Mouse (Mus musculus) heart, postnatal 4 days (tissue): Measurements from ENCODE around the gene Fndc8. TPM values are rescaled to one million over a fixed set of nuclear protein-coding genes. Genes with fewer than 3 reads are reported as not detected.
"Not testable (repeated sequence)": the region's sequence is repeated elsewhere in the genome, so short reads cannot be mapped to it uniquely, and the experiment has no call there.

ENCODE experiments used
- DNase-seq: peaks from one replicate; pipeline ENCODE4 v3.0.0; 2021
- total RNA-seq, 2 experiments: library from RNA; stranded (reverse); gene quantifications; 2 replicates each; pipeline ENCODE4 v1.2.3; 2021

Gene Fndc8
- total RNA-seq, 2 experiments from 2014 or later = 0.12 to 0.16 TPM

DNA sequence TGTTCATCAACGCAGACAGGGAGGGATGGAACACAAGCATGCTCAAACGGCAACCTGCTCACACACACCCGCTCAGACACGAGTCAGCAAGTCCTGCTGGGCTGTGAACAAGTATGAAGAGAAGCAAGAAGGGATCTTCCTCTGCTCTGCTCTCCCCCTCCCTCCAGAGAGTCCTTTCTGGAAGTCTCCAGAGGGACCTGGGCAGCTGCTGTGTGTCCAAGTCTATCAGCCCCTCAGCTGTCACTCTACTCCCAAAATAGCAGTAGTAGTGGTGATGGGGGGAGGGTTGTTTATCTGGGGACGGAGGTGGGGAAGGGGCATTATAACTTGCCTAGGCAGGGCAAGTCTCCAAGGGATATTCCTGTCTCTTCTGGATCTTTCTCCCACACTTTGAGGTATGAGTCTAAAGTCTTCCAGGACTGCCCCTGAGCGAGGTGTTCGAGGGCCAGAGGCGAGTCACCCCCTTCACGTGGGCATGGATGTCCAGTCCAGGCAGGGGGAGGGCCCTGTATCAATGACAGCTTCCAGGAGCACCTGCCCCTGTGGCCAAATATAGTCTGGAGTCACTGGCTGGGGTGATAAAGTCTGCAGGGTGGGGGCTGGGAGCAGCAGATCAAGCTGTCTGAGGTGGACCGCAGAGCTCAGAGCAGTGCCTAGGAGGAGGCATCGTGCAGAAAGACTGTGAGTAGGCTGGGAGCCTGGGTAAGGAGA lies 18.9 kb downstream of the Fndc8 start:
- DNase-seq = peak; percentile 80

DNA sequence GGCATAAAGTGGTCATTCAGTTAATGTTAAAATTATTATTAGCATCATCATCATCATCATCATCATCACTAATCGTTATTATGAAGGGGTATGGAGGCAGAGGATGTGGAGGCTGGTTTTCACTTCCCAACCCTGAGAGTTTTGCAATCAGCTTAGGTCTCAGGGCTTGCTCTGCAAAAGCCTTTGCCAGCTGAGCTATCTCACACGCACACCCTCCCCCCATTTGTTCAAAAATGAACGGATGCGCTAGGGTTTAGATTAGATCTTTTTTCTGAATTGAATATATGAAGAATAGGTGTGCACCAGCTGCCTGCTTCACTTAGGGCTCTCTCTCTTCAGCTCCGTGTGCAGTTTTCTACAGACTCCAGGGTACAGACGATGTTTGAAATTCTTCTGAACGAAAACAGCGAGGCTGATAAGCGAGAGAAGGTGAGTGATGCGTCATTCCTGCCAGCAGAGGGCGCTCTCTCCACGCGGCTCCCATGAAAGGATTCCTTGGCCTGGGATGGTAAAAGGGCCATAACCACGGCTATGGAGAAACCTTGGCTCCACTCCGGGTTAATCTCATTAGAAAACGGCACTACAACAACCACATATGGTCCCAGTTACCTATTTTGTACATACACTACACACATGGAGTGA lies 22.9 kb downstream of the Fndc8 start:
- DNase-seq = peak; percentile 86

GRCm38 (mm10) chr11:82920768-82921167 lies 28.8 kb downstream of the Fndc8 start:
- no peak for DNase-seq

GRCm38 (mm10) chr11:82921691-82922090 lies 29.8 kb downstream of the Fndc8 start:
- no peak for DNase-seq

- not testable (repeated sequence) for DNase-seq
These were observed 32.0 kb downstream of the Fndc8 start for GRCm38 (mm10) chr11:82923910-82924309.

- DNase-seq = no peak
These were observed 37.1 kb downstream of the Fndc8 start for GRCm38 (mm10) chr11:82928897-82929632.

- DNase-seq = no peak
These were observed 37.7 kb downstream of the Fndc8 start for GRCm38 (mm10) chr11:82929633-82929950.

DNA sequence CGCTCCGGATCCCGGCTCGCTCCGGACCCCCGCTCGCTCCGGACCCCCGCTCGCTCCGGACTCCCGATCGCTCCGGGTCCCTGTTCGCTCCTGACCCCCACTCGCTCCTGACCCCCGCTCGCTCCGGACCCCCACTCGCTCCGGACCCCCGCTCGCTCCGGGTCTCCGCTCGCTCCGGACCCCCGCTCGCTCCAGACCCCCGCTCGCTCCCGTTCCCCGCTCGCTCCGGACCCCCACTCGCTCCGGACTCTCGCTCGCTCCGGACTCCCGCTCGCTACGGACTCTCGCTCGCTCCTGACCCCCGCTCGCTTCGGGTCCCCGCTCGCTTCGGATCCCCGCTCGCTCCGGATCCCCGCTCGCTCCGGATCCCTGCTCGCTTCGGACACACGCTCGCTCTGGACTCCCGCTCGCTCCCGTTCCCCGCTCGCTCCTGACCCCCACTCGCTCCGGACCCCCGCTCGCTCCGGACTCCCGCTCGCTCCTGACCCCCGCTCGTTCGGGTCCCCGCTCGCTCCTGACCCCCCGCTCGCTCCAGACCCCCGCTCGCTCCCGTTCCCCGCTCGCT lies 38.5 kb downstream of the Fndc8 start:
- DNase-seq = not testable (repeated sequence)

- not testable (repeated sequence) for DNase-seq
These were observed 39.2 kb downstream of the Fndc8 start for GRCm38 (mm10) chr11:82931161-82931560.

DNA sequence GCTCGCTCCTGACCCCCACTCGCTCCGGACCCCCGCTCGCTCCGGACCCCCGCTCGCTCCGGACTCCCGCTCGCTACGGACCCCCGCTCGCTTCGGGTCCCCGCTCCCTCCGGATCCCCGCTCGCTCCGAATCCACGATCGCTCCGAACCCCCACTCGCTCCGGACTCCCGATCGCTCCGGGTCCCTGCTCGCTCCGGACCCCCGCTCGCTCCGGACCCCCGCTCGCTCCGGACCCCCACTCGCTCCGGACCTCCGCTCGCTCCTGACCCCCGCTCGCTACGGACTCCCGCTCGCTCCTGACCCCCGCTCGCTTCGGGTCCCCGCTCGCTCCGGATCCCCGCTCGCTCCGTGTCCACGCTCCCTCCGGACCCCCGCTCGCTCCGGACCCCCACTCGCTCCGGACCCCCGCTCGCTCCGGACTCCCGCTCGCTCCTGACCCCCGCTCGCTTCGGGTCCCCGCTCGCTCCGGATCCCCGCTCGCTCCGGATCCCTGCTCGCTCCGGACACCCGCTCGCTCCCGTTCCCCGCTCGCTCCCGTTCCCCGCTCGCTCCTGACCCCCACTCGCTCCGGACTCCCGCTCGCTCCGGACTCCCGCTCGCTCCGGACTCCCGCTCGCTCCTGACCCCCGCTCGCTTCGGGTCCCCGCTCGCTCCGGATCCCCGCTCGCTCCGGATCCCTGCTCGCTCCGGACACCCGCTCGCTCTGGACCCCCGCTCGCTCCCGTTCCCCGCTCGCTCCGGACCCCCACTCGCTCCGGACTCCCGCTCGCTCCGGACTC lies 39.9 kb downstream of the Fndc8 start:
- DNase-seq = not testable (repeated sequence)

- no peak for DNase-seq
These were observed 41.3 kb downstream of the Fndc8 start for GRCm38 (mm10) chr11:82933186-82933585.

DNA sequence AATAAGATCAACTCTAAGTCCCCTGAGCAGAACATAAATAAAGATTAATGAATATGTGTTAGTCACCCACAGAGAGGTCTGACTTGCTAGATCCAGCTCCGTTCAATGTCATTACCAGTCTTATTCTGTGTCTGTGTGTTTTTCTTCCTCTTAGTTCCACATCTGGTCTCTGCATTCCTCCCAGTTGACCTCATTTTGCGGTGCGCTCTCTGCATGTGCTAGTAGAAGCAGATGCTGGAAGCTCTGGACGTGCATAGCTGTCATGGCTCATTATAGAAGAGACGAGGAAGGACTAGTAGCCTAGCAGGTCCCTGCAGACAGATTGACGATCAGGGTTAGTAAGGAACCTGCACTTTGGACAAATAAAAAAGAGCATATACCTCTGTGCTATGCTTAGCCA lies 51.4 kb downstream of the Fndc8 start:
- no peak for DNase-seq

DNA sequence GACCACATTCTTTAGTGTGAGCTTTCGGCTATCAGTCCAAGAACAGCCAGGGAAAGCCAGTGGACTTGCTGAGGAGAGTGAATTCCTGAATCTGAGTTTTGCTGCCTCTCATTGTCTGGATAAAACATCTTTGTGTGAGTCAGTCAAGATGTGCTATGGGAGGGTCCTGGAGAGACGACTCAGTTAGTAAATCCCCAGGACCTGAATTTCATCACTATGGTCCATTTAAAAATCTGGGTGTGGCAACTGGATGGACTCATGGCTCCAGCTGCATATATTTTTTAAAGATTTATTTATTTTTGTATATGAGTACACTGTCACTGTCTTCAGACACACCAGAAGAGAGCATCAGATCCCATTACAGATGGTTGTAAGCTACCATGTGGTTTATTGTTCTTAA lies 53.7 kb downstream of the Fndc8 start:
- no peak for DNase-seq

GRCm38 (mm10) chr11:82947457-82947856 lies 55.5 kb downstream of the Fndc8 start:
- DNase-seq = no peak

GRCm38 (mm10) chr11:82949036-82949435 lies 57.1 kb downstream of the Fndc8 start:
- DNase-seq = no peak

Other genes starting within 250 kb of the Fndc8 start
- under 1 TPM in 1 of 2 experiments, not detected in 1; 0.27 TPM for gene Cct6b, start 127.8 kb upstream of the Fndc8 start, total RNA-seq
- 10 to 100 TPM; 16.5 to 17.4 TPM for gene Zfp830, start 127.8 kb upstream of the Fndc8 start, total RNA-seq
- 10 to 100 TPM; 24.6 to 25.8 TPM for gene Lig3, start 111.0 kb upstream of the Fndc8 start, total RNA-seq
- gene Rffl, start 20.9 kb upstream of the Fndc8 start, total RNA-seq = 1 to 10 TPM; 3.6 to 4.4 TPM
- gene Rad51d, start 1.5 kb upstream of the Fndc8 start, total RNA-seq = 10 to 100 TPM; 10.2 to 11.0 TPM
- gene Nle1, start 16.3 kb downstream of the Fndc8 start, total RNA-seq = 10 to 100 TPM; 17.4 to 20.1 TPM
- gene Unc45b, start 18.4 kb downstream of the Fndc8 start, total RNA-seq = 100 to 1,000 TPM; 177 to 187 TPM
- 10 to 100 TPM; 33.8 to 38.0 TPM for gene Slfn5, start 59.2 kb downstream of the Fndc8 start, total RNA-seq
- 10 to 100 TPM; 14.2 to 14.7 TPM for gene Slfn9, start 99.7 kb downstream of the Fndc8 start, total RNA-seq
- under 1 TPM; 0.43 TPM for gene Slfn8, start 128.7 kb downstream of the Fndc8 start, total RNA-seq
- 1 to 10 TPM; 1.7 to 1.8 TPM for gene Slfn2, start 173.0 kb downstream of the Fndc8 start, total RNA-seq
- under 1 TPM in 1 of 2 experiments, not detected in 1; 0.14 TPM for gene Slfn1, start 224.7 kb downstream of the Fndc8 start, total RNA-seq